Mouse (Mus musculus) neural tube, embryonic 12.5 days (tissue): ENCODE measurements around the gene Cog1. TPM values are rescaled to one million over a fixed set of nuclear protein-coding genes. Genes with fewer than 3 reads are reported as not detected.
A peak's percentile ranks its signal among the peaks of the same experiment; 100 is the strongest.

Experiments used
- ATAC-seq: fragments of 200-750 bp; cut with Nextera tagmentation; 2 replicates; pipeline ENCODE4 v1.8.0; 2017; ENCODE audit warnings: low read depth, mild to moderate bottlenecking, moderate TSS enrichment, moderate library complexity; ENCODE audit not compliant: low FRiP score
- H3K27ac ChIP-seq: fragments of 300-500 bp; sonication (generic); 2 replicates; pipeline ENCODE4 v1.5.1; 2016
- H3K27me3 ChIP-seq: fragments of 300-500 bp; sonication (generic); replicated peaks from 2 replicates; pipeline ENCODE4 v1.6.1; 2016; ENCODE audit warnings: mild to moderate bottlenecking
- H3K36me3 ChIP-seq: fragments of 300-500 bp; sonication (generic); 2 replicates; pipeline ENCODE4 v1.6.1; 2016; ENCODE audit warnings: mild to moderate bottlenecking
- H3K4me1 ChIP-seq: fragments of 300-500 bp; sonication (generic); 2 replicates; pipeline ENCODE4 v1.6.1; 2016
- H3K4me2 ChIP-seq: fragments of 300-500 bp; sonication (generic); replicated peaks from 2 replicates; pipeline ENCODE4 v1.6.1; 2016; ENCODE audit warnings: mild to moderate bottlenecking
- H3K4me3 ChIP-seq: fragments of 300-500 bp; sonication (generic); 2 replicates; pipeline ENCODE4 v1.5.1; 2016
- H3K9ac ChIP-seq: fragments of 300-500 bp; sonication (generic); 2 replicates; pipeline ENCODE4 v1.6.1; 2016; ENCODE audit warnings: mild to moderate bottlenecking
- H3K9me3 ChIP-seq: fragments of 300-500 bp; sonication (generic); 2 replicates; pipeline ENCODE4 v1.6.1; 2016; ENCODE audit warnings: mild to moderate bottlenecking
- WGBS: fragments of 180-500 bp; shearing (Covaris S2); methylation state at CpG from one replicate; pipeline ENCODE4 v1.1.7; 2016; 5-methylcytosine and 5-hydroxymethylcytosine counted together
- polyA plus RNA-seq: library from polyadenylated mRNA; unstranded; fragments of >200 nt; fragmentation: Nextera tagmentation; extraction: Ambion mirVana; gene quantifications from 2 replicates; pipeline ENCODE4 v1.2.1, GENCODE M21; 2016

Gene Cog1
- polyA plus RNA-seq, 1 experiment from 2014 or later = 50.7 TPM

DNA sequence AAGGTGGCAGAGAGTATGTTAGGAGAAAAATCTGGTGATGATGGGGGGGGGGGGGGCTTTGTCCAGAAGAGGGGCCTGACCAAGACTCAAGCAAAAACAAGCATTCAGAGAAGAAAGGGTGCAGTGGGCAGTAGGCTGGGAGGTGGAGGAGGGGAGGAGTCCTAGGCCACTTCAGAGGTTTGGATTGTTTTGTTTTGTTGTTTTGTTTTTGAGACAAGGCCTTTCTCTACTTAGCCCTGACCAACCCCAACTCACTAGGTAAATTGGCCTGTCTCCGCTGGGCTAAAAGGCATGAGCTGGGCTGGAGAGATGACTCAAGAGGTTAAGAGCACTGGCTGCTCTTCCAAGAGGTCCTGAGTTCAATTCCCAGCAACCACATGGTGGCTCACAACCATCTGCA, 62.1 kb downstream of the Cog1 start:
- ATAC-seq = no peak
- WGBS = 31% methylated on average over 1 of the region's 1 CpGs
- no peak overlapping the region for H3K4me3 ChIP-seq
- H3K4me2 ChIP-seq = peak overlapping the region; percentile 27; the same call in 1 of the 2 replicates
- H3K4me1 ChIP-seq = peaks cover 25% of the 10 kb centered on the region
- no peak overlapping the region for H3K27ac ChIP-seq
- no peaks in the 10 kb centered on the region for H3K36me3 ChIP-seq
- no peaks in the 10 kb centered on the region for H3K9me3 ChIP-seq
- H3K27me3 ChIP-seq = peaks cover 10% of the 10 kb centered on the region
- no peak overlapping the region for H3K9ac ChIP-seq

DNA sequence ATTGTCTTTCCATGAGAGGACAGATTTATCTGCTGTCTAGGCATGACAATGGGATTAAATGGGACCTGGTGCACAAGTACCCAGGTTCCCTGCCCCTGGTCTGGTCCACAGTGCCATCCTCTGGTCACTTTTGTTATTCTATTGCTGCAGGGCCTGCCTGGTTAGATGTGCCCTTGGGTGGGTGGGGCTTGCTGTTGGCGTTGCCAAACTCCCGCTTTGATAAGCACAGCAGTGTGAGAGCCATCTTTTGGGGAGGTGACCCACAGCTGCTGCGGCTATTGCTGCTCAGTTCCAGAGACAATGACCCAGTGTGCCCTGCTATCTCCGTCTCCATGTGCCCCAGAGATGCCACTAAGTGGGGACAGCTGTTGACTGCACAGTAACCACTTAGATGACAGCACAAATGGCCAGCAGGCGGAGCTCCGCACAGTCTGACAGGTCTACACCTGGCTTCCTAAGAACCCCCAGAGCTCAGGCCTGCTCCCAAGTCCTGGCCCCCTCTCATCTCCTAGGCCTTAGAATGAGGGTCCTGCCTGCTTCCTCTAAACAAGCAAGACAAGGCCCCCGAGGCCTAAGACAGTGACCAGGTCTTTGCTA, 66.2 kb downstream of the Cog1 start:
- Histone ChIP-seq H3K4me2 (no peak overlapping the region), H3K9ac (no peak overlapping the region), H3K27me3 (no peaks in the 10 kb centered on the region), H3K27ac (no peak overlapping the region), H3K36me3 (no peaks in the 10 kb centered on the region), H3K4me1 (peaks cover 10% of the 10 kb centered on the region), H3K9me3 (no peaks in the 10 kb centered on the region), H3K4me3 (no peak overlapping the region)
- no peak for ATAC-seq
- WGBS = 73% methylated on average over 7 of the region's 7 CpGs

DNA sequence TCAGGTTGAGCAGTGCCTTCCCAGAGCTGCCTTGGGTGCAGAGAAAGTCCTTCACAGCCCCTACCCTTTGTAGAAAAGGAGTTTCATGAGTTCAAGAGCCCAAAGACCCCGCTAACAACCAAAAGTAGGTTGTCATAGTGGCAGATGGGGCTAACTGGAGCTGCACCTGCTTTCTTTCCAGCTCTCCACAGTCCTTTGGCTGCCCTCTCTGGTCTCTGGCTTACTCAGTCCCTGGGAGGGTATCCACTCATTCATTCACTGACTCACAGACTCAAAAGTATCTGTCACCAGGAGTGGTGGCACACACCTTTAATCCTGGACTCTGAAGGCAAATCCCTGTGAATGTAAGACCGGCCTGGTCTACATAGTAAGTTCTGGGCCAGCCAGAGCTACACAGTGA, 67.2 kb downstream of the Cog1 start:
- H3K4me3 ChIP-seq = no peak overlapping the region
- H3K27me3 ChIP-seq = no peaks in the 10 kb centered on the region
- WGBS = 98% methylated on average over 2 of the region's 2 CpGs
- no peak overlapping the region for H3K9ac ChIP-seq
- no peaks in the 10 kb centered on the region for H3K9me3 ChIP-seq
- H3K4me1 ChIP-seq = peaks cover under 1% of the 10 kb centered on the region; the same call in 1 of the 2 replicates
- no peak for ATAC-seq
- no peak overlapping the region for H3K27ac ChIP-seq
- H3K36me3 ChIP-seq = no peaks in the 10 kb centered on the region
- no peak overlapping the region for H3K4me2 ChIP-seq

Other genes starting within 250 kb of the Cog1 start
- 27.6 and 27.8 TPM in 2 replicates for gene Sstr2, start 29.8 kb upstream of the Cog1 start, polyA plus RNA-seq
- 26.1 and 26.7 TPM in 2 replicates for gene Slc39a11, start 910 bp downstream of the Cog1 start, polyA plus RNA-seq
- 49.9 and 51.0 TPM in 2 replicates for gene Fam104a, start 35.0 kb downstream of the Cog1 start, polyA plus RNA-seq
- 21.9 and 22.8 TPM in 2 replicates for gene D11Wsu47e, start 35.2 kb downstream of the Cog1 start, polyA plus RNA-seq
- gene Cpsf4l, start 60.8 kb downstream of the Cog1 start, polyA plus RNA-seq = 0.38 and 0.59 TPM in 2 replicates
- 95.8 TPM in 2 replicates for gene Cdc42ep4, start 102.7 kb downstream of the Cog1 start, polyA plus RNA-seq